Mouse (Mus musculus) stomach, postnatal 0 days (tissue): ENCODE results near the gene Brinp1.

Source experiments
- CTCF ChIP-seq: IDR thresholded peaks from 2 replicates; pipeline ENCODE4 v1.5.1; 2016; ENCODE audit warnings: antibody characterized with exemption, low read depth, mild to moderate bottlenecking, moderate library complexity
- EP300 ChIP-seq: optimal IDR thresholded peaks from 2 replicates; pipeline ENCODE3; 2016; ENCODE audit warnings: antibody characterized with exemption

DNA sequence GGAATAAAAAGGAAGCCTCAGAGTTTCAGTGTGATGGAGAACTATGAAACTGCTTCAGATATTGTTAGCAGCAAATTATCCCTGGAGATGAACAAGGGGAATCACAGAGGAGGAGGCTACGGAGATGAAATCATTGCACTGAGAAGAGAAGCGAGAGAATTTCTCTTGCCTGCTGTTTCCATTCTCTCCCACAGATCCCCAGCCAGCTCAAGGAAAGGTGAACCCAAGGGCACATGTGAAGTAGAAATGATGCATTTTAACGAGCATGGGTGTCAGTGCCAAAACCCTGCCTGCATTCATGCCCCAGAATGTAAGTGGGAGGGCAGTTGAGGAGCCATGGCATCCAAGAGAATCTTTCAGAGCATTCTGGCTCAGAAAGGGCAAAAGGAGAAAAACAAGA lies 104.5 kb downstream of the Brinp1 start:
- TF ChIP-seq CTCF (no peak), EP300 (no peak)
